Mouse (Mus musculus) R1 (cell line): ENCODE results near the gene Trcg1.

Source experiments
- DNase-seq: peaks from one replicate; pipeline ENCODE4 v3.0.0-alpha.2; 2018; ENCODE audit warnings: low read depth, low spot score

The Trcg1 gene

GRCm38 (mm10) chr9:57261913-57262794, 25.8 kb downstream of the Trcg1 start, which contains the start of gene 1700017B05Rik:
TSS of gene 1700017B05Rik (minus strand) at chr9:57262612.
- peak; percentile 74 for DNase-seq

GRCm38 (mm10) chr9:57262795-57263684, 26.7 kb downstream of the Trcg1 start:
- no peak for DNase-seq

- no peak for DNase-seq
Observed at GRCm38 (mm10) chr9:57265125-57265524, 28.8 kb downstream of the Trcg1 start.

- DNase-seq = no peak
Observed at GRCm38 (mm10) chr9:57267421-57267820, 31.1 kb downstream of the Trcg1 start.

GRCm38 (mm10) chr9:57268078-57268477, 31.7 kb downstream of the Trcg1 start:
- DNase-seq = no peak

GRCm38 (mm10) chr9:57268575-57268974, 32.2 kb downstream of the Trcg1 start:
- no peak for DNase-seq

- no peak for DNase-seq
Observed at GRCm38 (mm10) chr9:57269384-57269783, 33.0 kb downstream of the Trcg1 start.

GRCm38 (mm10) chr9:57270399-57270798, 34.0 kb downstream of the Trcg1 start:
- DNase-seq = no peak

- DNase-seq = no peak
Observed at GRCm38 (mm10) chr9:57271081-57271480, 34.7 kb downstream of the Trcg1 start.

GRCm38 (mm10) chr9:57271837-57272562, 35.6 kb downstream of the Trcg1 start:
- no peak for DNase-seq

GRCm38 (mm10) chr9:57272902-57273804, 36.8 kb downstream of the Trcg1 start:
- peak; percentile 90 for DNase-seq

- DNase-seq = no peak
Observed at GRCm38 (mm10) chr9:57273805-57274494, 37.6 kb downstream of the Trcg1 start.

GRCm38 (mm10) chr9:57276311-57276710, 40.0 kb downstream of the Trcg1 start:
- no peak for DNase-seq

- peak; percentile 76 for DNase-seq
Observed at GRCm38 (mm10) chr9:57278268-57278667, 41.9 kb downstream of the Trcg1 start.

- DNase-seq = no peak
Observed at GRCm38 (mm10) chr9:57279441-57279840, 43.1 kb downstream of the Trcg1 start.

GRCm38 (mm10) chr9:57281549-57281948, 45.2 kb downstream of the Trcg1 start:
- DNase-seq = peak; percentile 18

- no peak for DNase-seq
Observed at GRCm38 (mm10) chr9:57282686-57283085, 46.3 kb downstream of the Trcg1 start.

- DNase-seq = no peak
Observed at GRCm38 (mm10) chr9:57283311-57283710, 47.0 kb downstream of the Trcg1 start.

GRCm38 (mm10) chr9:57287183-57287582, 50.8 kb downstream of the Trcg1 start:
- no peak for DNase-seq

- no peak for DNase-seq
Observed at GRCm38 (mm10) chr9:57294905-57295304, 58.5 kb downstream of the Trcg1 start.
